Mouse (Mus musculus) layer of hippocampus, adult 9-11 months (tissue): Measurements from ENCODE around the gene Tmem237.

Experiments
- DNase-seq: peaks from one replicate; pipeline ENCODE4 v3.0.0; 2022

The Tmem237 gene

GRCm38 (mm10) chr1:59119720-59120457, at the start of gene Tmem237:
TSS of gene Tmem237 (minus strand) at chr1:59120408.
- DNase-seq, result peak; percentile 95

- DNase-seq, result no peak
These were observed 49.4 kb upstream of the Tmem237 start for GRCm38 (mm10) chr1:59169586-59169985.

GRCm38 (mm10) chr1:59168556-59168955, 48.3 kb upstream of the Tmem237 start:
- DNase-seq, result no peak

- no peak for DNase-seq
These were observed 47.6 kb upstream of the Tmem237 start for GRCm38 (mm10) chr1:59167654-59168425.

GRCm38 (mm10) chr1:59166232-59166905, 46.2 kb upstream of the Tmem237 start:
- no peak for DNase-seq

- DNase-seq, result no peak
These were observed 43.7 kb upstream of the Tmem237 start for GRCm38 (mm10) chr1:59163918-59164317.

GRCm38 (mm10) chr1:59163030-59163461, 42.8 kb upstream of the Tmem237 start, which contains the start of gene Mpp4:
TSS of gene Mpp4 (minus strand) at chr1:59163389.
- DNase-seq, result peak; percentile 87

- no peak for DNase-seq
These were observed 42.3 kb upstream of the Tmem237 start for GRCm38 (mm10) chr1:59162309-59163024.

- DNase-seq, result no peak
These were observed 41.2 kb upstream of the Tmem237 start for GRCm38 (mm10) chr1:59161396-59161795.

- no peak for DNase-seq
These were observed 40.7 kb upstream of the Tmem237 start for GRCm38 (mm10) chr1:59160871-59161270.

- no peak for DNase-seq
These were observed 38.9 kb upstream of the Tmem237 start for GRCm38 (mm10) chr1:59159136-59159535.

GRCm38 (mm10) chr1:59158498-59158897, 38.3 kb upstream of the Tmem237 start:
- DNase-seq, result peak; percentile 16

GRCm38 (mm10) chr1:59157846-59158245, 37.6 kb upstream of the Tmem237 start:
- DNase-seq, result no peak

GRCm38 (mm10) chr1:59152346-59152745, 32.1 kb upstream of the Tmem237 start:
- no peak for DNase-seq

- DNase-seq, result no peak
These were observed 30.3 kb upstream of the Tmem237 start for GRCm38 (mm10) chr1:59150542-59150941.

GRCm38 (mm10) chr1:59144543-59144942, 24.3 kb upstream of the Tmem237 start:
- no peak for DNase-seq

GRCm38 (mm10) chr1:59142809-59143208, 22.6 kb upstream of the Tmem237 start:
- no peak for DNase-seq

- no peak for DNase-seq
These were observed 14.2 kb upstream of the Tmem237 start for GRCm38 (mm10) chr1:59134419-59134818.

- DNase-seq, result no peak
These were observed 8.7 kb upstream of the Tmem237 start for GRCm38 (mm10) chr1:59128879-59129278.

- DNase-seq, result no peak
These were observed 5.3 kb upstream of the Tmem237 start for GRCm38 (mm10) chr1:59125558-59125957.

- DNase-seq, result no peak
These were observed 9.7 kb downstream of the Tmem237 start for GRCm38 (mm10) chr1:59110524-59110923.

- no peak for DNase-seq
These were observed 18.1 kb downstream of the Tmem237 start for GRCm38 (mm10) chr1:59102071-59102470.

GRCm38 (mm10) chr1:59101020-59101419, 19.2 kb downstream of the Tmem237 start:
- DNase-seq, result no peak
